Mouse (Mus musculus): Measurements from ENCODE around the gene Slc35f1.
A peak's percentile ranks its signal among the peaks of the same experiment; 100 is the strongest.

Gene Slc35f1

GRCm38 (mm10) chr10:53101412-53101811, 411.1 kb downstream of the Slc35f1 start:
- DNase-seq (ENCODE audit: low spot score) = no peak

- no peak for DNase-seq (ENCODE audit: low spot score)
These were observed 412.1 kb downstream of the Slc35f1 start for GRCm38 (mm10) chr10:53102423-53102822.

DNA sequence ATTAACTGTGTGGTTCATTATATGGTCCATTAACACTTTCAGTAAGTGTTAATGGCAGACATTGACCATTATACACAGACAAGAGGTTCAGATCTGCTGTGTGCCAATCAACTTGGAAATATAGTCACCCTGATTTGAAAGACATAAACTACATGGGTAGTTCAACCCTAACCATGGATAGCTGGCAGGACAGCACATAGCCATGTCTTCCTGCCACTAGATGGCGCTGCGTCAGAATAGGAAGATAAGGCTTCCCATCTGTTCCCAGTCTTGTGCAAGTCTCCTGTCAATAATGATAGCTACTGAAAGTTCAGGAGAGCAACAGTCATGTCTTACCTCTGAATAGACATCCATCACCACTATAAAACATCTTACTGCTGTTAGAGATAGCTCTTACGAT, 424.7 kb downstream of the Slc35f1 start:
- peak; percentile 58 for DNase-seq (ENCODE audit: low spot score)

DNA sequence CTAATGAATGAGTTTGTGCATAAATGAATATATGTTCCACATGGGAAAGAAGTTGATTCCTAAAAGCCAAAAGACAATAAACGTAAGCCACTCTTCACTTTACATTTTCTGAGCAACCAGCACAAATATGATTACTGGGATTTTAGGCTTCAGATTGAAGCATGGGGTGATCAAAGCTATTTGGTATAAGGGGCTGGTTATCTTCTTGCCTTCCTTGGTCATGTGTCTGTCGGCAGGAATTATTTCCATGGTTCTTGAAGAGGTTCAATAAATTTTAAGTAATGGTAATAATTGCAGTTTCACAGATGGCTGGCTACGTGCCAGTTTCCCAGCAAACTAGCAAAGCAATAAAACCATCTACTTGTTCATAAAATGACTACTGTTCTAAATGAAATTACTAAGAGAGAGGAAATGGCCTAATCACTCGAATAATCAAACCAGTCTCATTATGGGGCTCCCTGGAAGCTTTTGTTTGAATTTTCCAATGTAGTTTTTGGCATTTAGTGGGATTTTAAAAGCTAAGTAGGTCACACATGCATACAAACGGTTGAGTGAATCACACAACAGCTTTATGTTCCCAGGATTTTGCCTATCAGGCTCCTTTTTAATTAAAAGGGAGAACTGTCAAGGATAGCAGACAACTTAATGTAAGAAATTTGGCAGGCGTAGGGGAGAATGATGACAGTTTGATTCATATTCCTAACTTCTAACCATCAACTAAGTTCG, 425.5 kb downstream of the Slc35f1 start:
- no peak for DNase-seq (ENCODE audit: low spot score)

DNA sequence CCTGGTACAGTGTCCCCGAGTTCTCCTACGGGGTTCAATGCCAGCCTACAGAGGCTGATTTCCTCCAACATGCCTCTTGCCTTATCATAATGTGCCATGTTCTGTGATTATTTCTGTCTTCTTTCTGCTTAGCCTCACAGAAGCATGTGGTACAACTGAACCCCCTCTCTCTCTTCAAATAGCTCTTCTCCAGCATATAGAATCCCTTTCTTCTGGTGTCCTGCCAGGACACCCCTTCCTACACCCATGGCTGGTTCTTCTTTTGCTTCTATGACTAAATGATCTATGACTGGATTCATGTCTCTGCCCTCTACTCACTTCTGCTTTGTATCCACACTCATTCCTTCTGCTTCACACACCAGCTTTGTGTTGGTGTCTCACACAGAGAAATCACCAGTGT, 430.3 kb downstream of the Slc35f1 start:
- DNase-seq (ENCODE audit: low spot score) = no peak

GRCm38 (mm10) chr10:53124365-53124764, 434.0 kb downstream of the Slc35f1 start:
- no peak for DNase-seq (ENCODE audit: low spot score)

DNA sequence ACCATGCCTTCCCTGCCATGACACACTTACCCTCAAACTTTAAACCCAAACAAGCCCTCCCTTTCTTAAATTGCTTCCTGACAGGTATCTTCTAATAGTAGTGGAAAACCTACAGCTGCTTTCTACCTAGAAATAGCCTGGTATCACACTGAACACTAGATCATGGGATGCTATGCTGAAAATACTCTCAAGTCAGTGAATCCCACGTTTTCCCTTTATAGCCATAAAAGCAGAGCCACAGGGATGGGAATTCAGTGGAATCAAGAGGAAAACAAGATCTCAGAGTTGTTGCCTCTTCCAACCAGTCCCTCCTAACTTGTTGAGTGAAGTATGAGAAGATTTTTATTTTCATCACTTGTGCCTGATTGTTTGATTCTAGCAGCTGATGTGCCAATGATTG, 442.4 kb downstream of the Slc35f1 start:
- no peak for DNase-seq (ENCODE audit: low spot score)

DNA sequence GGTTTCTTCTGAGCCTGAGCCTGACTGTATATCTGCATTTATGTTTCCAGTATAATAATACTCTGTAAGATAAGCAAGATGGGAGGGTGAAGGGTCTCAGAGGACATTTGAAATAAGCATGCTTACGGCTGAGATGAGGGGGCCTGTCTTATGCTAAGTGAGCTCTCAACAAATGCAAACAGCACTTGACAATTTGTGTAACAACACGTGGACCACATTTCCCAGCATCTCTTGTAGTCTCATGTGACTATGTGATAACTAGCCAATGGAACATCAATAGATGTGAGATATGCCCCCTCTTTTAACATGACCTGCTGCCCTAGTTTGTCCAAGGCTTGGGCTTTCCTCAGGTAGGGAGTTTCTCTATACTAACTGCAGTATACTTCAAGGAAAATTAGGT, 460.0 kb downstream of the Slc35f1 start:
- DNase-seq (ENCODE audit: low spot score) = no peak

DNA sequence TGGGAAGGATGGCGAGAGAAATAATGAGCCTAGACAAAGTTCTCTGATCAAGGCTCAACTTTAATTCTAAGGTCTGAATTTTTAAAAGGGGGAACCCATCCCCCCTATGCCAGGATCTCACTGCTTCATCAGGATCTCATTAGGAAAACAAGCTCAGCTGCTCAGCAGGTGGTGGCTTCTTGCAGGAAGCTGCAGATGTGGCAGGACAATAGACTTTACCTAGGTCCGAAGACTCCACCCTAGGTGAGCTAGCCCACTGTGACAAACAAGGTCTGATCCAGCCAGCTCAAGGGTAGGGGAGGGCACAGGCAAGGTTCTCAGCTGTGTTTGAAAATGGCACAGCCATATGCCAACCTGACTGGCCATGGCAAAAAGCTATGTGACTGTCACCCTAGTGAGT, 460.6 kb downstream of the Slc35f1 start:
- no peak for DNase-seq (ENCODE audit: low spot score)

GRCm38 (mm10) chr10:53156374-53156773, 466.0 kb downstream of the Slc35f1 start:
- DNase-seq (ENCODE audit: low spot score) = no peak

- DNase-seq (ENCODE audit: low spot score) = no peak
These were observed 467.4 kb downstream of the Slc35f1 start for GRCm38 (mm10) chr10:53157740-53158139.

Measured in c-Kit-positive CD71-positive TER-119-positive erythroid progenitor cells, embryonic 14.5 days (primary cell).